Mouse (Mus musculus) C2C12 (cell line): Measurements from ENCODE around the gene Ggnbp2.

Experiments used
- CTCF ChIP-seq: IDR thresholded peaks from one replicate; pipeline ENCODE4 v1.5.1; 2011; ENCODE audit not compliant: control insufficient read depth, insufficient read depth, insufficient read length
- MYOD1 ChIP-seq: IDR thresholded peaks from one replicate; pipeline ENCODE4 v1.6.1; 2011; ENCODE audit warnings: low read depth; ENCODE audit not compliant: control insufficient read depth, insufficient read length
- USF1 ChIP-seq: IDR thresholded peaks from one replicate; pipeline ENCODE4 v1.6.1; 2011; ENCODE audit warnings: low read depth, mild to moderate bottlenecking, control low read depth, moderate library complexity

GRCm38 (mm10) chr11:84827492-84827891 is 43.1 kb downstream of the Ggnbp2 start:
- TF ChIP-seq CTCF (no peak), USF1 (no peak), MYOD1 (no peak)
